Mouse (Mus musculus) urinary bladder, postnatal 4 days (tissue): ENCODE results near the gene Gnpnat1.
"Not testable (repeated sequence)": the region's sequence is repeated elsewhere in the genome, so short reads cannot be mapped to it uniquely, and the experiment has no call there.

Experiments used
- DNase-seq, 2 experiments: peaks; one replicate each; pipeline ENCODE4 v3.0.0; 2021 to 2022; ENCODE audit warnings: low spot score in 2 of 2

Gene Gnpnat1

GRCm38 (mm10) chr14:45404813-45405212, at the start of gene Gnpnat1:
Gnpnat1 (minus strand) TSS chr14:45404913.
- DNase-seq = not testable (repeated sequence)

GRCm38 (mm10) chr14:45453538-45454233, 49.0 kb upstream of the Gnpnat1 start:
- no peak for DNase-seq

GRCm38 (mm10) chr14:45452861-45453512, 48.3 kb upstream of the Gnpnat1 start:
- DNase-seq = no peak

- no peak for DNase-seq
Observed at GRCm38 (mm10) chr14:45452148-45452547, 47.4 kb upstream of the Gnpnat1 start.

- DNase-seq = no peak
Observed at GRCm38 (mm10) chr14:45451090-45451489, 46.4 kb upstream of the Gnpnat1 start.

- no peak for DNase-seq
Observed at GRCm38 (mm10) chr14:45446777-45447176, 42.1 kb upstream of the Gnpnat1 start.

- no peak for DNase-seq
Observed at GRCm38 (mm10) chr14:45445445-45445844, 40.7 kb upstream of the Gnpnat1 start.

- no peak for DNase-seq
Observed at GRCm38 (mm10) chr14:45444870-45445269, 40.2 kb upstream of the Gnpnat1 start.

- DNase-seq = no peak
Observed at GRCm38 (mm10) chr14:45442781-45443560, 38.3 kb upstream of the Gnpnat1 start.

- no peak for DNase-seq
Observed at GRCm38 (mm10) chr14:45441291-45441690, 36.6 kb upstream of the Gnpnat1 start.

GRCm38 (mm10) chr14:45439387-45439786, 34.7 kb upstream of the Gnpnat1 start:
- DNase-seq = no peak

- DNase-seq = no peak
Observed at GRCm38 (mm10) chr14:45438931-45439275, 34.2 kb upstream of the Gnpnat1 start.

GRCm38 (mm10) chr14:45438250-45438930, 33.7 kb upstream of the Gnpnat1 start:
- DNase-seq = no peak

- no peak for DNase-seq
Observed at GRCm38 (mm10) chr14:45434220-45434619, 29.5 kb upstream of the Gnpnat1 start.

GRCm38 (mm10) chr14:45432003-45432402, 27.3 kb upstream of the Gnpnat1 start:
- DNase-seq = no peak

- DNase-seq = no peak
Observed at GRCm38 (mm10) chr14:45430066-45430842, 25.5 kb upstream of the Gnpnat1 start.

GRCm38 (mm10) chr14:45423220-45423619, 18.5 kb upstream of the Gnpnat1 start:
- DNase-seq = no peak

GRCm38 (mm10) chr14:45422371-45422770, 17.7 kb upstream of the Gnpnat1 start:
- DNase-seq = no peak

- DNase-seq = no peak
Observed at GRCm38 (mm10) chr14:45419323-45419722, 14.6 kb upstream of the Gnpnat1 start.

GRCm38 (mm10) chr14:45418553-45418952, 13.8 kb upstream of the Gnpnat1 start:
- DNase-seq = no peak

GRCm38 (mm10) chr14:45416265-45416664, 11.6 kb upstream of the Gnpnat1 start:
- peak in 1 of 2 experiments; percentile 13 for DNase-seq
